Mouse (Mus musculus): ENCODE measurements around the gene Selenoh. TPM values are rescaled to one million over a fixed set of nuclear protein-coding genes. Genes with fewer than 3 reads are reported as not detected.

Selenoh gene
- total RNA-seq, 2 experiments from 2014 or later: 27.4 to 33.3 TPM

GRCm38 (mm10) chr2:84638428-84639220 lies 31.9 kb downstream of the Selenoh start:
- Histone ChIP-seq H3K4me3 (no peak overlapping the region), H3K27ac (peak overlapping the region; percentile 84; the same call in 1 of the 2 replicates)
- DNase-seq (ENCODE audit: extremely low spot score in 1 of 2, low spot score in 2 of 2): no peak
- intact Hi-C loops (cut with DNase I): no loop called here
- no peak for TF ChIP-seq CTCF (IDR thresholded peaks at IDR 0.05)

- no peak overlapping the region for H3K4me3 ChIP-seq
- peak overlapping the region; percentile 84 for H3K27ac ChIP-seq
- TF ChIP-seq CTCF (IDR thresholded peaks at IDR 0.05): no peak
- no peak for DNase-seq (ENCODE audit: extremely low spot score in 1 of 2, low spot score in 2 of 2)
- intact Hi-C loops (cut with DNase I): no loop called here
These were observed 33.0 kb downstream of the Selenoh start for GRCm38 (mm10) chr2:84637452-84638165.

- TF ChIP-seq CTCF (IDR thresholded peaks at IDR 0.05): no peak
- Histone ChIP-seq H3K27ac (peak overlapping the region; percentile 84), H3K4me3 (no peak overlapping the region)
- intact Hi-C loops (cut with DNase I): no loop called here
- DNase-seq (ENCODE audit: extremely low spot score in 1 of 2, low spot score in 2 of 2): no peak
These were observed 34.3 kb downstream of the Selenoh start for GRCm38 (mm10) chr2:84636231-84636741.

- no peak for TF ChIP-seq CTCF (IDR thresholded peaks at IDR 0.05)
- DNase-seq (ENCODE audit: extremely low spot score in 1 of 2, low spot score in 2 of 2): peak; percentile 49 to 72
- intact Hi-C loops (cut with DNase I): loop anchor here (2.0 kb wide), 1 partner anchor 13 kb away; no protein-coding TSS in a partner anchor
- peak overlapping the region; percentile 84 for H3K27ac ChIP-seq
- H3K4me3 ChIP-seq: no peak overlapping the region
These were observed 35.0 kb downstream of the Selenoh start for GRCm38 (mm10) chr2:84635611-84636010.

- no peak for DNase-seq (ENCODE audit: extremely low spot score in 1 of 2, low spot score in 2 of 2)
- TF ChIP-seq CTCF (IDR thresholded peaks at IDR 0.05): no peak; the same call in 1 of the 2 replicates
- Histone ChIP-seq H3K4me3 (no peak overlapping the region), H3K27ac (peak overlapping the region; percentile 84)
- intact Hi-C loops (cut with DNase I): loop anchor here (2.0 kb wide), 1 partner anchor 14 kb away; no protein-coding TSS in a partner anchor
These were observed 35.6 kb downstream of the Selenoh start for GRCm38 (mm10) chr2:84634934-84635482.

GRCm38 (mm10) chr2:84634006-84634405 lies 36.6 kb downstream of the Selenoh start:
- no peak overlapping the region for H3K4me3 ChIP-seq
- TF ChIP-seq CTCF (IDR thresholded peaks at IDR 0.05): no peak
- intact Hi-C loops (cut with DNase I): loop anchor here (2.0 kb wide), 1 partner anchor 15 kb away; no protein-coding TSS in a partner anchor
- peak overlapping the region; percentile 16; the same call in 1 of the 2 replicates for H3K27ac ChIP-seq
- DNase-seq (ENCODE audit: extremely low spot score in 1 of 2, low spot score in 2 of 2): no peak

- TF ChIP-seq CTCF (IDR thresholded peaks at IDR 0.05): no peak
- Histone ChIP-seq H3K4me3 (no peak overlapping the region), H3K27ac (peak overlapping the region; percentile 54; the same call in 1 of the 2 replicates)
- intact Hi-C loops (cut with DNase I): no loop called here
- no peak for DNase-seq (ENCODE audit: extremely low spot score in 1 of 2, low spot score in 2 of 2)
These were observed 37.6 kb downstream of the Selenoh start for GRCm38 (mm10) chr2:84632999-84633398.

GRCm38 (mm10) chr2:84632001-84632400 lies 38.6 kb downstream of the Selenoh start:
- Histone ChIP-seq H3K27ac (no peak overlapping the region; the same call in 1 of the 2 replicates), H3K4me3 (no peak overlapping the region)
- intact Hi-C loops (cut with DNase I): no loop called here
- TF ChIP-seq CTCF (IDR thresholded peaks at IDR 0.05): no peak
- DNase-seq (ENCODE audit: extremely low spot score in 1 of 2, low spot score in 2 of 2): no peak

- intact Hi-C loops (cut with DNase I): no loop called here
- Histone ChIP-seq H3K27ac (no peak overlapping the region), H3K4me3 (no peak overlapping the region)
- no peak for TF ChIP-seq CTCF (IDR thresholded peaks at IDR 0.05)
- no peak for DNase-seq (ENCODE audit: extremely low spot score in 1 of 2, low spot score in 2 of 2)
These were observed 43.5 kb downstream of the Selenoh start for GRCm38 (mm10) chr2:84627036-84627435.

- intact Hi-C loops (cut with DNase I): no loop called here
- no peak for DNase-seq (ENCODE audit: extremely low spot score in 1 of 2, low spot score in 2 of 2)
- H3K27ac ChIP-seq: no peak overlapping the region
- H3K4me3 ChIP-seq: no peak overlapping the region
- TF ChIP-seq CTCF (IDR thresholded peaks at IDR 0.05): no peak
These were observed 44.1 kb downstream of the Selenoh start for GRCm38 (mm10) chr2:84626366-84626975.

- intact Hi-C loops (cut with DNase I): no loop called here
- no peak overlapping the region for H3K4me3 ChIP-seq
- DNase-seq (ENCODE audit: extremely low spot score in 1 of 2, low spot score in 2 of 2): no peak
- H3K27ac ChIP-seq: no peak overlapping the region
- no peak for TF ChIP-seq CTCF (IDR thresholded peaks at IDR 0.05)
These were observed 46.4 kb downstream of the Selenoh start for GRCm38 (mm10) chr2:84624201-84624600.

All from left cerebral cortex, adult 2 months (tissue).